Mouse (Mus musculus) CD4-positive helper T cell, adult 2 months (primary cell): Measurements from ENCODE around the gene Tfcp2l1.

Experiments
- DNase-seq: peaks from one replicate; pipeline ENCODE4 v3.0.0-alpha.2; 2012; ENCODE audit warnings: low read depth, missing footprints, low spot score

The Tfcp2l1 gene

DNA sequence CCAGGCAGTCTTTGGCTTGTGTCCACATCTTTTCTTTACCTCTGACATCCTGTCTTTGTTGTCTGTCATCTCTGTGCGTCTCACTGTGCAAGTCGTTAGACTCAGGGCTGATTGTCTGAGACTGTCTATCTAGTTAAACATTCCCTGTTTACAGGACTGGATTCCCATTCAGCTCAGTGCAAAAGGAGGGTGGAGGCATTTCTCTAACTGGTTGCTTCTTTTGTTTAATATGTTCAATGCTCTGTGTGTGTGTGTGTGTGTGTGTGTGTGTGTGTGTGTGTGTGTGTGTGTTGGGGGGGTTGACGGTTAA is 23.0 kb downstream of the Tfcp2l1 start:
- no peak for DNase-seq

GRCm38 (mm10) chr1:118658716-118659115 is 31.0 kb downstream of the Tfcp2l1 start:
- DNase-seq, result no peak

DNA sequence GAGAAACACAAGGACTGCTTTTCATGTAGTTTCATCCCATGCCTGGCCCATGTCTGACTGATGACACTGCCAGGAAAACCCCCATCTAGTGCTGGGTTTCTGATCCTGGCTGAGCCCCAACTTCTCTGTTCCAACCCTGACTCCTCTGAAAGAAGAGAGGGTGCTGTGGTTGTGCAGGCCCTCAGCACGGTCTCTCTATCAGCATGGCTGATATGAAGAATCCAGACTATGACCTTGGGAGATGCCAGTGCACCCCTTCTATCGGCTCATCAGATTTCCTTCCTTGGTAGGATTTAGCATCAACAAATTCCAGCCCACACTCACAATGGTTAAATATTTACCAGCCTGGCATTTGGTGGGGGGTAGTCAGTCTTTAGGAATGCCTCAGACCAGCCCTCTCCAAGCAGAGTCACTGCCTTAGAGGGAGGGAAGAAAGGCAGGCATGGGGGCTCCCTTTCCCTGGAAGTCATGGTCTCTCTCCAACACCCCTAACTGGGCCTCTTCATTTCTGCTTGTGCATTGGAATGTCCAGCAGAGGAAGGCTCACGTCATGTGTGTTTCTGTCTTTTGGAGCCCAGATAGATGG is 33.2 kb downstream of the Tfcp2l1 start:
- DNase-seq, result no peak

GRCm38 (mm10) chr1:118663062-118663461 is 35.3 kb downstream of the Tfcp2l1 start:
- DNase-seq, result no peak

GRCm38 (mm10) chr1:118667536-118667935 is 39.8 kb downstream of the Tfcp2l1 start:
- DNase-seq, result no peak

GRCm38 (mm10) chr1:118672196-118672595 is 44.5 kb downstream of the Tfcp2l1 start:
- DNase-seq, result no peak

GRCm38 (mm10) chr1:118674176-118674575 is 46.4 kb downstream of the Tfcp2l1 start:
- no peak for DNase-seq

GRCm38 (mm10) chr1:118681980-118682379 is 54.2 kb downstream of the Tfcp2l1 start:
- no peak for DNase-seq

- no peak for DNase-seq
Measured at GRCm38 (mm10) chr1:118683686-118684085, 55.9 kb downstream of the Tfcp2l1 start.

GRCm38 (mm10) chr1:118687726-118688125 is 60.0 kb downstream of the Tfcp2l1 start:
- DNase-seq, result no peak

GRCm38 (mm10) chr1:118689830-118690229 is 62.1 kb downstream of the Tfcp2l1 start:
- DNase-seq, result no peak

GRCm38 (mm10) chr1:118694436-118694835 is 66.7 kb downstream of the Tfcp2l1 start:
- no peak for DNase-seq

GRCm38 (mm10) chr1:118697906-118698305 is 70.2 kb downstream of the Tfcp2l1 start:
- DNase-seq, result no peak

GRCm38 (mm10) chr1:118699118-118699890 is 71.6 kb downstream of the Tfcp2l1 start:
- no peak for DNase-seq

DNA sequence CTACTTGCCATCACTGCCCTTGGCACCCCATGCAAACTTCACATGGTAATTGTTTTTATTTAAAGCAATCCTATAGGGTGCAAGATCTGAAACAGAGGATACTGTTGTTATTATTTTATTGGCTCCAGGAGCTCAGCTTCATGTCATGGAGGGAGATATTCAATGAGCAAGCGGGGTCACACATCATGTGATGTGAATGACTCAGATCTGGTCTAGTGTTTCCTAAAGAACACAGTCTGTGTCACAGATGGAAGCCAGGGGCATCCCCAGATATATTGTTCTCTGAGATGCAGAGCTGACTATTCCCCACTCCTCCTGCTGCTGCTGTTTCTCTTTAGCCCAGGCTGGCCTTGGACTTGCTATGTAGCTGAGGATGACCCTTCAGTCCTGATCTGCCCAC is 72.2 kb downstream of the Tfcp2l1 start:
- no peak for DNase-seq

GRCm38 (mm10) chr1:118711606-118712005 is 83.9 kb downstream of the Tfcp2l1 start:
- DNase-seq, result no peak

DNA sequence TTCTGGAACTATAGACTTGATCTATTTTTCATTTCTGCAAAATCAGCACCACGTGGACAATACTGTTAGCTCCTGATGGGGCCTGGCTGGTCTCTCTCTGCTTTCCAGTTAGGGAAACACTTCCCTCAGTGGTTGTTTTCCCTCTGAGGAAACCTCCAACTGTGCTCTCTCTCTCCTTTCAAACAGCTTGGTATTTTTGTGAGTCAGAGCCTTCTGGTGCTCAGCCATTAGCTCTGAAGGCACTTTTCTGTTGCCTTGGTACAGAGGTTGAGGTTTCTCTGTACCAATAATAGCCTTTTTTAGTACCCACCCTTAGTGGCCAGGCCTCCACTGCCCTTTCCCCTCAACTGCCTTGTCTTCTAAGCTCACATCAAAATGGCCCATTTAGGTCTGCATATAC is 88.5 kb downstream of the Tfcp2l1 start:
- DNase-seq, result no peak

DNA sequence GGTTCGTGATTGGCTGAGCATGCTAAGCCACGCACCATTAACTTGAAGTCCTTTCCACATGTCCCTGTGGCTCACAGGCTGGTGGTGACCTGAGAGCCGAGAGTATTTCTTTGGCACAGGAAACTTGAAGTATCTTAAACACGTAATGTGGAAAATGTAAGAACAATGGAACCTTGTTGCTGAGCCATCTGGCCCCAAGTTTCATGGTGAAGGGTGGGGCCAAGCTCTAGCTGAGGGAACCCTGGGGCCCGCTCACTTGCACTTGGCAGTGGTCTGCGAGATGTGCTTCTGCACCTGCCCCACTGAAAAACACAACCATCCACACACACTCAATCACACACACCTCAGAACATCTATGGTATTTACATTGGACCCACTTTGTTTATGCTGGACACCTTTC is 90.3 kb downstream of the Tfcp2l1 start:
- no peak for DNase-seq

GRCm38 (mm10) chr1:118719699-118720098 is 92.0 kb downstream of the Tfcp2l1 start:
- no peak for DNase-seq

DNA sequence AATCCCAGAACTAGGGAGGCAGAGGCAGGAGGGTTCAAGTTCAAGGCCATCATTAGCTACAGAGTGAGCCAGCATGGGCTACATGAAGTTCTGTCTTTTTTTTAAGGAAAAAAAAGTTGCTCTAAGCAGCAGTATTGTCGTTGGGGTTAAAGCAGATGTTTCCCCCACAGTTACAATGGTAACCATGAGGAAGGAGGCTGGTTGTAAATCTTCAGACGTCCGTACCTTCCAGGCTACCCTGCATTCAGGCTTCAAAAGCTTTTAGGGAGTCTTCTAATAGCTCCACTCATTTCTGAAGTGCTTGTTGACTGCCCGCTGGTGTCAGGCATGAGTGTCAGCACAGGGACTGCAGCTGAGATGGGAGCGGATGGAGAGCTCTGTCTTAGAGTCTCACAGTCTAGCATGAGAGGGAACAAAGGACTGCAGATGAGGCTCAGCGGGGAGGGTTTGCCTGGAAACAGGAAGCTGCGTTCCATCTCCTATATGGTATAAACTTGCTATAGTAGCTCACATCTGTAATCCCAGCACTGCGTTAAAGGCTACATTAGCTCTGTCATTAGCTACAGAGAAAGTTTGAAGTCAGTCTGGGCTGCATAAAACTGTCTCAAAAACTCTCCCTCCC is 92.8 kb downstream of the Tfcp2l1 start:
- no peak for DNase-seq

DNA sequence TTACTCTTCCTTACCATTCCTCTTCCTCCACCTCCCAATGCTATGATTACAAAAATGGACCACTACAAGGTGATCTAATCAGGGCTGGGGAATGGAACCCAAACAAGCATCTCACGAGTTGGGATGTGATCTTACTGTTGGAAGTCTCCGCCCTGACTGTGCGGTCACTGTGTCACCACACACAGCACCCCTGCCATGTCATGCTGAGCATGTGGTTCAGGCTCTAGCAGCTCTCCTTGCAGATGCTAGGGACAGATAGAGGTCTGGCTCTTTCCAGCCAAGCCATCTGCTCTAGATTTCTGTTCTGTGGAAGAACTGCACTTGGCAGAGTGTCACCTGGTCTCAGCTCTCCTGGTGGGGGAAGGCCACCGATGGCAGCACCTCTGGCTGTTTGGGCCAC is 99.3 kb downstream of the Tfcp2l1 start:
- DNase-seq, result no peak

DNA sequence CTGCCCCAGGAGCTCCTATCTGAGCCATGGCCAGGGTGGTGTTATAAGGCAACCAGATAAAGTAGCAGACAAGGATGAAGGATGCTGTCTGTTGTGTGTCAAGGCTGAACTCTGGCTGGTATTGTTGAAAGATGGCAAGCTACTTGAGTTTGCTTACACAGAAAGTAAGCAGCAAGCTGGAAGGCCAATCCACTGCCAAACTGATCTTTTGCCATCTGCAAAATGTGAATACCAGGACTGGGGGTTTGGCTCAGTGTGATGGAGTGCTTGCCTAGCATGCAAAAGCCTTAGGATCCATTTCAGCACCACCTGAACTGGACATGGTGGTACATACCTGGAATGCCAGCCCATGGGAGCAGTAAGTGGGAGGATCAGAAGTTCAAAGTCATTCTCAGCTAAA is 101.1 kb downstream of the Tfcp2l1 start:
- no peak for DNase-seq
